Mouse (Mus musculus): ENCODE data around the gene Gpr4.
A peak's percentile ranks its signal among the peaks of the same experiment; 100 is the strongest.

- TF ChIP-seq CTCF (IDR thresholded peaks at IDR 0.05; ENCODE audit: control insufficient read depth, insufficient read depth, low read length) (peak; percentile 54), POLR2A (IDR thresholded peaks at IDR 0.05; ENCODE audit: borderline replicate concordance, control insufficient read depth, low read depth, low read length) (no peak)
Observed at GRCm38 (mm10) chr7:19196676-19197075, 15.7 kb upstream of the Gpr4 start.

All from bone marrow, adult 2 months (tissue).